Mouse (Mus musculus): ENCODE measurements around the gene Slc22a30.

DNA sequence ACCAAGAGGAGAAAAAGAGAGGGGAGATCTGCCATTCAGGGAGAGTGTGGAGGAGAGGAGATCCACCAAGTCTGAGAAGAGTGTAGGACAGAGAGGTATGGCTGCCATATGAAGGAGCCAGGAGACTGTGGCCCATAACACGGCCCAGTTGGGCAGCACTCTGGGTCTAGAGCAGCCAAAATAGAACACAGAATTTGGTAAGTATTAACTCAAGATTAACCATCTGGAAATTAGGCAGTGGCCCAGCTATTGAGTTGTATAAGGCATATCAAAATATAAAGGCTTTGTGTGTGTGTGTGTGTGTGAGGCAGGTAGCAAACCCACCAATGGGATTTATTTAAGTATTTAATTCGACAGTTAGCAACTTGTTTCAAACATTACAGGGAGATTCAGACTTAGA is 43.4 kb upstream of the Slc22a30 start:
- no peak for TF ChIP-seq CTCF (IDR thresholded peaks at IDR 0.05; ENCODE audit: control insufficient read depth, insufficient read depth, insufficient read length)
- TF ChIP-seq MYOG (IDR thresholded peaks at IDR 0.05; ENCODE audit: control insufficient read depth, extremely low read depth, insufficient read length) = no peak
- no peak for TF ChIP-seq USF1 (IDR thresholded peaks at IDR 0.05; ENCODE audit: low read depth)
- no peak for TF ChIP-seq FOSL1 (IDR thresholded peaks at IDR 0.05; ENCODE audit: insufficient read depth, low read length, poor library complexity, severe bottlenecking)
